Mouse (Mus musculus): ENCODE results near the gene Odf3.
"Not testable (repeated sequence)": the region's sequence is repeated elsewhere in the genome, so short reads cannot be mapped to it uniquely, and the experiment has no call there.

Gene Odf3

DNA sequence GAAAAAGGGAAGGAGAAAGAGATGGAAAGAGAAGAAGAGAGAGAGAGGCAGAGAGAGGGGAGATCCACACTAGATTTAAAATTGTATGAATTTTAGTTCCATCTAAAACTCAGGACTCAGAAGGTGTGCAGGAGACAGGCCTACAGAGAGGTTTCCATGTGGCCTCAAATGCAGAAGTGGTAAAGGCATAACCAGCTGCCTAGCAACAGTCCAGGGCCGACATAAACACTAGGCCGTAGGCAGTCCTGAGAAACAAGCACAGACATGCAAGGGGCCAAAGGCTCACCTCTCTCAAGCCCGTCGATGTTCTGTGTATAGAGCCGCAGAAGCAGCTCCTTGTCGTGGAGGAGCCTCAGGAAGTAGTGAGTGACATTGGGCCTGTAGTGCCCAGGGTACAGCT, 29.8 kb downstream of the Odf3 start:
- intact Hi-C loops (cut with DNase I), result no loop called here

GRCm38 (mm10) chr7:140879355-140879754, 31.8 kb downstream of the Odf3 start:
- intact Hi-C loops (cut with DNase I), result no loop called here

DNA sequence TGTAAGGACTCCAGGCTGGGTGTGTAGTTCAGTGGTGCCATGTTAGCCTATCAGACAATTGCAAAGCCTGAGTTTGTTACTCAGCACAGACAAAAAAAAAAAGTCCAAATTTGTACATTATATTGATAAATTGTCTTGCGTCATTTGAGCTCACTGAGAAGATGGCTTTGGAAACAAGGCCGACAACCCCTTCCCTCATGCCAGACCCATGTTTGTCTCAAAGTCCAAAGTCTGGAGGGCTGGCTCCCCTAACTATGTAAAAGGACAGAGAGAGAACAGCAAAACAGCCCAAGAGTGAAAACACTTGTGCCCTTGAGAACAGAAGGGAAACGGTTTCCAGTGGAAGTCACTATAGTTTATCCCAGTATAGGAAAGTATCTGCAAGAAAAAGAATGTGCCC, 32.8 kb downstream of the Odf3 start:
- intact Hi-C loops (cut with DNase I), result no loop called here

DNA sequence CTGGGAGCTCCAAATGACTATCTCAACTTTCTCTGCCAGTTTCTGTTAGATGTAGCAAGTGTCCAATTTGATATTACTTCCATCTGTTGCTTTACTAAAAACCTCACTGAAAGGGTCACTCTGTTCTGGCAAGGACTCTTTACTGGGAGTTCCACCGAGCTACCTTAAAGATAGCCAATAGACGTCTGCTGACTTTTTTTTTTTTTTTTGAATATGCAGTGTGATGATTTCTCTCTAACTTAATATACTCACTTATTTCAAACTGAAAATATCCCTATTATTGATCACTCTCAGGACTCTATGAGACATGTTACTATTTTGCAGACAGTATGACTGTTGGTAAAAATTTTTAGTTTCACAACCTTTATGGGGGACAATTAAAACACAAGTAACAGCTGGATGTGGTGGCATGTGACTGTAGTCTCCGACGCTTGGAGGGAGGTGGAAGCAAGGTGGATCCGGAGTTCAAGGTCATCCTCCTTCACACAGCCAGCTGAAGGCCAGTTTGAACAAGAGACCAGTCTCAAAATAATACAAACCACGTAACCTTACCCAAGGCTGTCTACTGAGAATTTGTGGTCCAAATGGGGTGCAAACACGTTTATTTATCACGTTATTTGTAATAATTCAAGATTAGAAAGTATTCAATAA, 33.4 kb downstream of the Odf3 start:
- intact Hi-C loops (cut with DNase I), result no loop called here

GRCm38 (mm10) chr7:140881696-140882468, 34.3 kb downstream of the Odf3 start, which contains the start of the genes Psmd13 and Sirt3:
Gene Psmd13 (plus strand): TSS chr7:140881968.
Gene Sirt3 (minus strand): TSS chr7:140882309.
- intact Hi-C loops (cut with DNase I), result no loop called here

- intact Hi-C loops (cut with DNase I), result no loop called here
These were observed 34.8 kb downstream of the Odf3 start for GRCm38 (mm10) chr7:140882469-140882803.

DNA sequence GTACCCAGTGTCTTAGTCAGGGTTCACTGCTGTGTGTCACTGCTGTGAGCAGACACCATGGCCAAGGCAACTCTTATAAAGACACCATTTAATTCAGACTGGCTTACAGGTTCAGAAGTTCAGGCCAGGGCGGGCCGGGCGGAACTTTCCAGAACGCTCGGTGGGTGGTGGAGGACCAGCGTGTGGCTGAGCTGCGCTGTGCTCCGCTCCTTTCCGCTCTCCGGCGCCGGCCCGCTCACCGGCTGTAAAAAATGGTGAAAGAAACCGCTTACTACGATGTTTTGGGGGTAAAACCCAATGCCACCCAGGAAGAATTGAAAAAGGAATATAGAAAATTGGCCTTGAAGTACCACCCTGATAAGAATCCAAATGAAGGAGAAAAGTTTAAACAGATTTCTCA, 43.0 kb downstream of the Odf3 start:
- intact Hi-C loops (cut with DNase I), result not testable (repeated sequence)

GRCm38 (mm10) chr7:140894031-140894430, 46.4 kb downstream of the Odf3 start:
- intact Hi-C loops (cut with DNase I), result no loop called here

- intact Hi-C loops (cut with DNase I), result no loop called here
These were observed 47.0 kb downstream of the Odf3 start for GRCm38 (mm10) chr7:140894611-140895010.

GRCm38 (mm10) chr7:140897863-140898262, 50.3 kb downstream of the Odf3 start:
- intact Hi-C loops (cut with DNase I), result no loop called here

DNA sequence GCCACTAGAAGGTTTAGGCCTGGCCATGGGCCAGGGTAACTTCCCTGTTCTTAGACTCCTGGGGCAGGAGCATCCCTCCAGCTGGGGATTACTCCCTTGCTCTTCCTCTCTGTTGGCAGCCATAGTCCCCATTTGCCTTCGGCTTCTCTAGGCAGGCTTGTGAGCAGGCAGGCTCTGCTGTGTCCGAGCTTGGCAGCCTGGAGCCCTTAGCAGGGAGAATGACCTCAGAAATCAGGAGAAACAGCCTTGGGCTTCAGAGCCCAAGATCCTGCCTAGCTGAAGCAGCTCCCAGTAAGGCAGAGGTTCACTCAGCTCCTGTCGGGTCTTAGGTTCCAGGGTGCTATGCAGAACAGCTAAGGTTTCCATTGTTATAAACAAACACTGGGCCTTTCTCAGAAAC, 51.5 kb downstream of the Odf3 start:
- intact Hi-C loops (cut with DNase I), result no loop called here

- intact Hi-C loops (cut with DNase I), result no loop called here
These were observed 52.6 kb downstream of the Odf3 start, which contains the start of gene Cox8b for GRCm38 (mm10) chr7:140900220-140900619. Gene Cox8b (minus strand): TSS chr7:140900446.

Measured in adrenal gland (tissue).